Mouse (Mus musculus) spleen, postnatal 14 days (tissue): ENCODE data around the gene Nfe2l1.
"Not testable (repeated sequence)": the region's sequence is repeated elsewhere in the genome, so short reads cannot be mapped to it uniquely, and the experiment has no call there.

Experiments used
- DNase-seq, 2 experiments: peaks; one replicate each; pipeline ENCODE4 v3.0.0; 2021 to 2022; ENCODE audit warnings: low spot score in 2 of 2

Gene Nfe2l1

DNA sequence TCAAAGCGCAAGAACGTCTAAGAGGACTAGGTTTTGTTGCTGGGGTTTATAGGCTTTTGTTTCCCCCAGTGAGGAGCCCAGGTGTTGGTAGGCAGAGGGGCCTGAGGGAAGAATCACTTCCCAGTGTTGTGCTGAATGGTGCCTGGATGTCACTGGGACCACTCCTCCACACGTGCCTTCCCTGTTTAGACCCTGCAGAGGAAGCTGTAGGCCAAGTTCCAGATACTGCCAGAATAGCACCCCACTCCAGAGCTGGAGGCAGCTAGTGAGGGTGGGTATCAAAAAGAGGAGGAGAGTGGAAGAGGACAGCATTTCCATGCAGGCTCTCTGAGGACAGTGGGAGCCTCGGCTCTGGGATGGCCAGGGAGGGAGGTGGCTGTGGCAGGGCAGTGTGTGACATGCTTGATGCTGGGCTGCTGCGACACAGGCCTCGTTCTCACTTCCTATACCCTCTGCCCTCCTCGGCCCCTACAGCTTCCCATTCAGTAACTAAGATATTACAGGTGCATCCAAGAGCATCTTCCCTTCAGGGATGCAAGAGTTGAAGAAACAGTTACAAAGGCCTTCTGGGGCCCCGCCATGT is 11.5 kb downstream of the Nfe2l1 start:
- no peak for DNase-seq

DNA sequence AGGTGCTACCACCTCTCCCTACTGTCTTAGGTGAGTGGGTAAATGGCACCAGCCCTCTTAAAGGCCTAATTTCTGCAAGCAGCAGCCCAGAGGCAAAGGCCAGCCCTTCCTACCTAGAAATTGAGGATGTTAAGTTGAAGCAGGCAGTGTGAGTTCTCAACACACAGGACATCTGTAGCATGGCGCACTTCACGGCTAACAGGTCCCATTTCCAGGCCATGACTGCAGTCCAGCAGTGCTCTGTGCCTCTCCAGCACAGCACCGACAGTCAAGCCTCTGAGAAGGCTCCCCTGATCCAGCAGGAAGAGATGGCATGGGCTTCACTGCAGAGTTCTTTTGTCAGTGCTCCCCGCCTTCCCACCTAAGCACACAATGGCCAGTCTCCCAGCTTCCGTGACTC is 12.8 kb downstream of the Nfe2l1 start:
- no peak for DNase-seq

DNA sequence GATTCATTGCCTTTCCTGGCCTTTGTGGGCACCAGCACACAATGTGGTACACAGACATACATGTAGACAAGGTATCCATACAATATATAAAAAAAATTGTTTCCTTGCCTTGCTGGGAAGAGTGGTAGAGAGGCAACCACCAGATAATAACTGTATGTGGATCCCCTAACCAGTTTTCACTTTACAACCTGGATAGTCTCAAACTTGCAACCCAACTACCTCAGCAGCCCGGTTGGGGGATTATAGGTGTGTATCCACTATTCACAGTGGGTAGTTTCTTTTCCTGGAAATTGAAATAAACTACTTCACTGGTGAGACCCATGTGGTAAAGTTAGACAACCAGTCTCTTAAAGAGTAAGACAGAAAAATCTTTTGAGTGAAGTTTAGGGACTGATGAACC is 13.3 kb downstream of the Nfe2l1 start:
- DNase-seq, result no peak

DNA sequence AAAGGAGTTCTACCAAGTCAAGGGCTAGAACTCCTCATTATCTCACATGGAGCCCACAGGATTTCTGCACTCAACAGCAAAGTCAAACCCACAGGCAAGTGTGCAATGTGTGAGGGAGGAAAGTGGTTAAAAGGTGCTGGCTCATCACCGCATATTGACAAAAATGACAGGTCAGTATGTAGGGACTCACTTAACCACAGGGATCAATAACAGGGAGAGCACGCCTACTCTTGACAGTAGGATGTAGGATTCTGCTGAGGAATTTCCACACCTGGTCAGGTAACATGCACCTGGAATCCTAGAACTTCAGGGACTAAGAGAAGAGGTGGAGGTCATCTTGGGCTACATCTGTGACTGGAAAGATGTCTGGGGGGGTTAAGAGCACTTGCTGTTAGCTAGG is 13.9 kb downstream of the Nfe2l1 start:
- DNase-seq, result no peak

DNA sequence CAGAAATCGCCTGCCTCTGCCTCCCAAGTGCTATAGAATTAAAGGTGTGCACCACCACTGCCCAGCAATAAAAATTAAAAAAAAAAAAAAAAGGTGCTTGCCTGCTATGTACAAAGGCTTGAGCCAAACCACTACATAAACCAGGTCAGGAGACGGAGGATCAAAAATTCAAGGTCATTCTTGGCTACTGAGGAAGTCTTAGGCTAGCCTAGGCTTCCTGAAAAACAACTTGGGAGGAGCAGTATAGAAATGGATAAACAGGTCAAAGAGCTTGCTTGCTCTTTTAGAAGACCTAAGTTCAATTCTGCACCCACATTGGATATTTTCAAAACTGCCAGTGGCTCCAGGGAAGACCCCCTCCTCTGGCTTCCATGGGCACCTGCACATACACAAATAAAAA is 15.3 kb downstream of the Nfe2l1 start:
- no peak for DNase-seq

DNA sequence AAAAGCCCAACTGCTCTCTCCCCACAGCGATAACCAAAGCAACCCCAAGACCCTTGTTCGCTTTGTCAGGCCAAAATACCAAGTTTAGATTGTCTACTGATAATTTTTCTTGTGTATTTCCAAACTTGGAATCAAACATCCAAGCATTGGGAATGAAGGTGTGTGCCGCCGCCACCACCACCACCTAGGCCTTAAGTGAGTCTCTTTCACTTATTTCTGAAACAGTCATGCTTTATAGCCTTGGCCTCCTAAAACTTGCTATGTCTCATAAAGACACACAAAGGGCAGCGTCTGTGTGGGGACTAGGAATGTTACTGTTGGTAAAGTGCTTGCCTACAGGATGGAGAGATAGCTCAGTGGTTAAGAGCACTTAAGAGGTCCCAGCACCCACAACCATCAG is 15.8 kb downstream of the Nfe2l1 start:
- DNase-seq, result no peak

DNA sequence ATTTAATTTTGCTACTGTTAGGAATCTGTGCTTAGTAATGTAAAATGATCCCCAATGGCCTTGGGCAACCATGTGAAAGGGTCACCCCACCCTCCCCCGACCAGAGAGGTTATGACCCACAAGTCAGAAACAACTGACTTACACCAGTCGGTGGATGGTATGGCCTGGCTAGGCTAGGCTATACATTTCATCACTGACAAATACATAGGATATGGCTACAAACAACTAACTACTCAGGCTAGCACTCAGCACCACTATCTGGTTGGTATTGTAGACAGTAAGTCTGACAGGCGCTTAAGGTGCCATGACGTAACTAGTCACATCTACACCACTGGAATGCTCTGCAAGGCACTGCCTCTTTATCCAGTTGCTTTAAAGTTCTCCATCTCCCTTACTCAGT is 16.3 kb downstream of the Nfe2l1 start:
- DNase-seq, result no peak

DNA sequence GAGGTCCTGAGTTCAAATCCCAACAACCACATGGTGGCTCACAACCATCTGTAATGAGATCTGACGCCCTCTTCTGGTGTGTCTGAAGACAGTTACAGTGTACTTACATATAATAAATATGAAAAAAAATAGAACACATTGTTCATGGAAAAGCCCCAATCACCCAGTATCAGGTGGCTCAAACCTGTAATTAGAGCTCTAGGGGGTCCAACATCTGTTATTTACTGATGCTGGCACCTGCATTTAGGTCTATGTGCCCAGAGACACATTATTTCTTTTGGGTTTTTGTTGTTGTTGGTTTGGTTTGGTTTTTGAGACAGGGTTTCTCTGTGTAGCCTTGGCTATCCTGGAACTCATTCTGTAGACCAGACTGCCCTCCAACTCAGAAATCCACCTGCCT is 18.6 kb downstream of the Nfe2l1 start:
- not testable (repeated sequence) for DNase-seq

DNA sequence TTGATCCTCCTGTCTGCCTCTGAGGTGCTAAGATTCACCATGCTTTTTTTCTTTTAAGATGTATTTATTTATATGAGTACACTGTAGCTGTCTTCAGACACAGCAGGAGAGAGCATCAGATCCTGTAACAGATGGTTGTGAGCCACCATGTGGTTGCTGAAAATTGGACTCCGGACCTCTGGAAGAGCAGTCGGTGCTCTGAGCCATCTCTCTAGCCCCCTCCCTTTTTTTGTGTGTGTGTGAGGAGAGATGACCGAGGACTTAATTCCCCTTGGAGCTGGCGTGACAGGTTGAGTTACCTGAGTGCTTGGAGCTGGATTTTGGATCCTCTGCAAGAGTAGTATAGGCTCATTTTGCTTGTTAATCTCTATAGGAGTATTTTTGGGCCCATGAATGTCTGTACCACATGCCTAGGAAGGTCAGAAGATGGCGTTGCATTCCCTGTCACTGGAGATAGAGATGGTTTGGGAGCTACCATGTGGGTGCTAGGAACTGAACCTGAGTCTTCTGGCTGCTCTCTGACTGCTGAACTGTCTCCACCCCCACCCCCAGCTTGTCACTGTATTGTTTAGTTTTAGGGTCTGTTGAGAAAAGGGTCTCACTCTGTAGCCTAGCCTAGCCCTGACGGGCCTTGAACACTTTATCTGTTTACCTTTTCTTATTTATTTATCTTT is 20.1 kb downstream of the Nfe2l1 start:
- no peak for DNase-seq

DNA sequence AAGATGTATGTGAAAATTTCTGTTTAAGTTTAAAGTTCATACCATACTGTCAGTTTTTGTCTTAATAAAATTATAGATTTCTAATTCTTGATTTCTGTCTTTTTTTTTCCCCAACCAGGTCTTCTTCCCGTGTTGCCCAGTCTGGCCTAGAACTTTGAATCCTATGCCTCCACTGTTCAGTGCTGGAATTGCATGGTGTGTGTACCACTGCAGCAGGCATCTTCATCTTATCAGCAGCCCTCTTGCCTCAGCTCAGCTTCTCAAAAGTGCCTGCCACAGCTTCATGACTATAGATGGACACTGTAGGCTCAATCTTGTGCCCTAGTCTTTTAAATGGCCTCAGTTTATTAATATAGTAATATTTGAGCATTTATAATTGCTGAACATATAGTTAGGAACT is 21.7 kb downstream of the Nfe2l1 start:
- no peak for DNase-seq

DNA sequence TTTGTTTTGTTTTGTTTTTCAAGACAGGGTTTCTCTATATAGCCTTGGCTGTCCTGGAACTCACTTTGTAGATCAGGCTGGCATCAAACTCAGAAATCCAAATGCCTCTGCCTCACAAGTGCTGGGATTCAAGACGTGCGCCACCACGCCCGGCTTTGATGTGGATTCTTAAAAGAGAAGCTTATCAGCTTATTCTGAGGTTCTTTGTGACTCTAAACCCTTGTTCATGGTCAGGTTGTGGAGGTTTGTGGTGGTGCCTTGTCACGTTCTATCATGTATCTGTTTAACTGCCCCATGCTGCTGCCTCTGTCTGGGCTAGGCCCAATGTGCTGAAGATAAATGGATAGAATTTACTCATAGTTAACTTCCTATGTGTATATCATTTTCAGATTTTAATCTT is 24.2 kb downstream of the Nfe2l1 start:
- DNase-seq, result no peak

DNA sequence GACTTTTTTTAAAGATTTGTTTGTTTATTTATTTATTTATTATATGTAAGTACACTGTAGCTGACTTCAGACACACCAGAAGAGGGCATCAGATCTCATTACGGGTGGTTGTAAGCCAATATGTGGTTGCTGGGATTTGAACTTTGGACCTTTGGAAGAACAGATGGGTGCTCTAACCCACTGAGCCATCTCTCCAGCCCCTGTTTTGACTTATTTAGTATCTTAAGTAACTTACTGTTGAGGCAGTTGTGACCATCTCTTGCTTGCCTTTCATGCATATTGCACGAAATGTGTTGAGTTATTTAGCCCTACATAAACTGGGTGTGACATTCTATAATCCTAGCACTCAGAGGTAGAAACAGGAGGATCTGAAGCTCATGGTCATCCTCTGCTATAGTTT is 30.3 kb downstream of the Nfe2l1 start:
- no peak for DNase-seq

DNA sequence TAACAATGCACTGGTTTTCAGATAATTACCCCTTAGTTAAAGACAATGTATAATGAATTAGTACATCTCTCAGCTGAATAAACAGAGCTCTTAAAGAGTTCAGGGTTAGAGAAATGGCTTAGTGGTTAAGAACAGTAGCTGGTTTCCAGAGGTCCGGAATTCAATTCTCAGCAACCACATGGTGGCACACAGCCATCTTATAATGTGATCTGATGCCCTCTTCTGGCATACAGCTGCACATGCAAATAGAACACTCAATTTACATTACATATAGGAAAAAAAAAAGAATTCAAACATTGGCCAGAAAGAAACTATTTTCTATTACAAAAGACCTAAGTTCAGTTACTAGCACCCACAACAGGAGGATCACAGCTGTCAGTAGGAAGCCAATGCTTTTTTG is 33.2 kb downstream of the Nfe2l1 start:
- no peak for DNase-seq

DNA sequence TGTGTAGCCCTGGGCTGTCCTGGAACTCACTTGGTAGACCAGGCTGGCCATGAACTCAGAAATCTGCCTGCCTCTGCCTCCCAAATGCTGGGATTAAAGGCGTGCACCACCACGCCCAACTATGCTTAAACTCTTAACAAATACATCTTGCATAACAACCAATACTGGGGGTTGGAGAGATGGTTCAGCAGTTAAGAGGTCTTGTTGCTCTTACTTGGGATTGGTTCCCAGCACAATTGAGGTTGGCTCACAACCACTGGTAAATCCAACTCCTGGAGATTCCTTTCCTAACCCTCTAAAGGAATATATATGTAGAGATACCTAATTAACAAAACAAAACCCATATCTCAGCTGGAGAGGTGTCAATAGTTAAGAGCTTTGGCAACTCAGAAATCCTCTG is 33.7 kb downstream of the Nfe2l1 start:
- DNase-seq, result no peak

DNA sequence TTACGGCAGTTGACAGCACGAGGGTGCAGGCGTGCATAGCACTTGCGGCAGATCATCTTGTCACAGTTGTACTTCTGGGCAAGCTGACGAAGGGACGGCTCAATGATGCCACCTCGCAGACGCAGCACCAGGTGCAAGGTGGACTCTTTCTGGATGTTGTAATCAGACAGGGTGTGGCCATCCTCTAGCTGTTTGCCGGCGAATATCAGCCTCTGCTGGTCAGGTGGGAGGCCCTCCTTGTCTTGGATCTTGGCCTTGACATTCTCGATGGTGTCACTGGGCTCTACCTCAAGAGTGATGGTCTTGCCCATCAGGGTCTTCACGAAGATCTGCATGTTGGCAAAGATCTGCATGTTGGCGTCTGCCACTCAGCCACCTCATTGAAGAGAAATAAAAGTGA is 34.3 kb downstream of the Nfe2l1 start:
- no peak for DNase-seq

DNA sequence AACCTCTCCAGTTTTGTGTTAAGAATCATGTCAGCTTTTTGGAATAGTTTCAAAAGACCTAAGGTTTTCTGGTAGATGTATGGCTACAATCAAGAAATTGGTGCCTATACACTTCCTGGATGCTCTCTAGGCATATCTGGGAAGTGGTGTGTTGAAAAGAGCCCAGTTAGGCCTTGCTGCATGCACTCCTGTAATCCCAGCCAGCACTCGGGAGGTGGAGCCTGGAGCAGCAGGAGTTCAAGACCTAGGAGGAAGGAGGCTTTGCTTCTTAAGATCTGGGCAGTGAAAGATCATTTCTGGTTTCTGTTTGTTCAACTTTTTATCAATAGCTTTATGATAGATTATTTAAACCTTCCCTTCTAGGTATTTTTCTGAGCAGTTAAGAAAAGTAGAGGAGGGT is 39.1 kb downstream of the Nfe2l1 start:
- no peak for DNase-seq

DNA sequence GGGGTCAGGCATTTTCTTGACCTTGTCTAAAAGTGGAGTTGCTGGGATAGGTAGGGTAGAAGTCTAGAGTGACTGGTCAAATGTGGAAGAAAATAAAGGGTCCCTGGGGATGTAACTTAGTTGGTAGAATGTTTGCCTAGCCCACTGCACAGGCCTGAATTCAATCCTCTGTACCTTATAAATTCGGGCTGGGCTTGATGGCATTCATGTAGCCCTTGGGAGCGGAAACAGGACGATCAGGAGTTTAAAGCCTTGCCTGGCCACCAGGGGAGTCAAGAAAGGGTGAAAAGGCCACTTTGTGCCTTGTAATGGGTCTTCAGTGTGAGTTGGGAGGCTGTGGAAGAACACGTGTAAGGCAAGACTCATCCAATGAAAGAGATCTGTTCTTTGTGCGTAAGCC is 39.8 kb downstream of the Nfe2l1 start:
- no peak for DNase-seq

DNA sequence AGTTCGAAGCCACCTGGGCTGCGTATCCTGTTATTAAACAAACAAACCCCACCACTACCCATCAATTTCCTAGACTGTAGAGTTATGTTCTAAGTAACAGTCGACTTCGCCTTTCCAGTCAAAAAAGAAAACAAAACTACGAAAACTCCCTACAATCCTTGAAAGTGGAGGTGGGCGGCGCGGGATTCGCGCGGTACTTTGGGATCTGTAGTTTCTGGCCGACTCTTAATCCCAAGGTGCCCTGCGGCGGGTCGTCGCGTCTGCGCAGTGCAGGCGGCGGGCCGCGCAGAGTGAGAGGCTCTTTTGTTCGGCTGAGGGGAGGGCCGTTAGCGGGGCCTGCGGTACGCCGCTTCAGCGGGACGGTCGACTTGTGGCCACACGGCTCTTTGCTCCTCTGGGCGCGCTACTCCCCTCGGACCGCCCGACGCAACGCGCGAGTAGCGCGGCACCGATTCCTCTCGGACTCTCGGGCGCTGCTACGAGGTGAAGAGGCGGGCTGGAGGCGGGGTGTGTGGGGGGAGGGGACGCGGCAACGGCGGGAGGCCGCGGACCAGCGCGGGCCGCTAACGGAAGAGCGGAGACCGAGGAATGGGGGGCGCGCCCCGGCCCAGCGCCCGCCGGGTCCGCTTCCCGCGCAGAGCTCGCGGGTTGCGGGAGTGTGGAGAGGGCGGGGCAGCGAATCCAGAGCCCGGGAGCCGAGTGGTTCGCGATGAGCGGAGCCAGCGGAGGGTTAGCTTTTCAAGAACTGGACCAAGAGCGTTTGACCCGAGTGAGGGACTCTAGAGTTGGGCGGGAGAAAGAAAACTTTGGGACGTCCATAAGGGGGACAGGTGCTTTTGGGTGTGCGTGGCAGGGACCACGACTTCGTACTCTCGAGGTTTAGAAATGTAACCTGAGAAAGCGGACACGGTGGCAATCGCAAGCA is 40.6 kb downstream of the Nfe2l1 start, which contains the start of gene Cbx1:
Gene Cbx1 (plus strand): TSS at position 257 of the 925 bp plus-strand sequence.
- peak; percentile 78 to 83 for DNase-seq

DNA sequence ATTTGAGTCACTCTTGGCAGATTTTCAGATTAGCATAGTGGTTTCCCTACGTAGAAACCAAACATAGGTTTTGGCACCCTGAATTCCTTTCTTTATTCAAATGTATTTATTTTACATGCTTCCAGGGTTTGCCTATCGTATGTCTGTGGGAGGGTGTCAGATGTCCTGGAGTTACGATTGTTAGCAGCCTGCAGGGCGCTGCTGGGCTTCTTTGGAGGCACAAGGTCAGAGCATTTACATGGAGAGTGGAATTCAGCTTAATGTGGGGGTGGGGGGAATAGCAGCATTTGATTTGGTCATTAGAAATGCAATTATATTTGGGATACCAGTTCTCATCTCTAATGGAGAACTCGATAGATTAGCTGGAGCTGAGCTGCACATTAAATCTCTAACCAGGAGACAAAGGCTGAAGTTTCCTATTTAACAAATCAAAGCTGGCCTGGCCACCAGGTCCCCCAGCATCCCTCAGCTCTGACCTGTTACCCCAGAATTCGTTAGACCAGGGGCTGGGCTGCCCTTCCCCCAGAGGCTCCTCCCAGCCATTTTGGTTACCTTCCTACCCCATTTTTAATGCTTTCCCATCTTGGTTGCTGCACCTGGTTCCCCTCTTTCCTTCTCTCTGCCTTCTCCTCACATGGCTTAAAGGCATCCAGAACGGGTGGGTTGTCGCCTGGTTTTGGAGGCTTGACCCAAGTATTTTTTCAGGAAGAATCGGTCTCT is 42.9 kb downstream of the Nfe2l1 start:
- no peak for DNase-seq

DNA sequence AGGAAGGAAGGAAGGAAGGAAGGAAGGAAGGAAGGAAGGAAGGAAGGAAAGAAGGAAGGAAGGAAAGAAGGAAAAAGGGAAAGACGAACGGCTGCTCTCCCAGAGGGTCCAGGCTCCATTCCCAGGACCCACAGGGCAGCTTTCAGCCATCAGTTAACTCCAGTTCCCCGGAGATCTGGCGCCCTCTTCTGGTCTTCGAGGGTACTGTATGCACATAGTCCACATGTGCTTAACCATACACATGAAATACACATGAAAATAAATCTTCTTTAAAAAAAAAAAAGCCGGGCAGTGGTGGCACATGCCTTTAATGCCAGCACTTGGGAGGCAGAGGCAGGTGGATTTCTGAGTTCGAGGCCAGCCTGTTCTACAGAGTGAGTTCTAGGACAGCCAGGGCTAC is 44.9 kb downstream of the Nfe2l1 start:
- peak; percentile 66 to 81 for DNase-seq

DNA sequence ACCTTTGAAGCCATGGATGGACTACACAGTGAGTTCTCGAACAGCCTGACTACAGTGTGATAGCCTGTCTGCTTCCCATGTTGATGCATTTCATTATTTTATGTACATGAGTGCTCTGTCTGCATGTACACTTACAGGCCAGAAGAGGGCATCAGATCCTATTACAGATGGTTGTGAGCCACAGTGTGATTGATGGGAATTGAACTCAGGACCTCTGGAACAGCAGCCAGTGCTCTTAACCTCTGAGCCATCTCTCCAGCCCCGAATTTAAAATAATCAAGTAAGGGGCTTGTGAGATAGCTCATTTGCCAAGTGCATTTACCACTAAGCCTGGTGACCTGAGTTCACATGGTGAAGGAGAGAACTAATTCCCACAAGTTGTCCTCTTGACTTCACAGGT is 48.3 kb downstream of the Nfe2l1 start:
- no peak for DNase-seq

DNA sequence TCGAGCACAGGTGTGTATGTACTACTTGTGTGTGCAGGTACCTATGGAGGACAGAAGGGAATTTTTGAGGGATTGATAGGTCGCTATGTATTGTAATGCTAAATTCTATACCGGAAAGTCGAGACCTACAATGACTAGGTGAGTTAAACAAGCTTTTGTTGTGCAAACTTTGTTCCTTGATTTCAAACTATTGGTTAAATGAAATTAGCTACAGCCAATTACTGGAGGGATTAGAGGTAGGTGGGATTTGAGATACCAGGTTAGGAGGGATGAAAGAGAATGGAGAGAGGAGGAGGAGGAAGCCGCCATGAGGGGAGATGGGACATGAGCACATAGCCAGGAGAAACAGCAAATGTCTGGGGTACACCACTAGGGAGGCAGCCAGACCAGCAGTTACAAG is 49.5 kb downstream of the Nfe2l1 start:
- DNase-seq, result no peak
